Mouse (Mus musculus): ENCODE results near the gene Ropn1l. TPM values are rescaled to one million over a fixed set of nuclear protein-coding genes. Genes with fewer than 3 reads are reported as not detected.
A peak's percentile ranks its signal among the peaks of the same experiment; 100 is the strongest.

Ropn1l gene
- total RNA-seq (2012; rRNA removed) (0.96 and 1.3 TPM in 2 replicates), polyA plus RNA-seq (2012; ENCODE audit: insufficient read depth in 1 of 2, insufficient read length in 2 of 2, low read depth in 1 of 2, low replicate concordance in 2 of 2, missing spikeins in 1 of 2) (1 to 10 TPM in 1 of 2 experiments, not detected in 1; 1.7 TPM)

- Histone ChIP-seq H3K79me2 (ENCODE audit: control insufficient read depth, insufficient read depth, low read length, poor library complexity) (no peaks in the 10 kb centered on the region; the same call in 1 of the 2 replicates), H3K4me3 (ENCODE audit: control insufficient read depth in 1 of 2, insufficient read depth in 1 of 2, low read depth in 2 of 2, low read length in 2 of 2) (peak within 1 kb of the TSS; percentile 65 to 87), H3K36me3 (ENCODE audit: control insufficient read depth in 1 of 2, insufficient read depth in 2 of 2, low read length in 2 of 2) (peaks cover 0 to 25% of the 10 kb centered on the region in 2 experiments; a peak in 2 of 4 replicates), H3K9ac (ENCODE audit: control insufficient read depth, low read depth, low read length, poor library complexity, severe bottlenecking) (peak within 1 kb of the TSS; percentile 85), H3K4me1 (ENCODE audit: control insufficient read depth in 1 of 2, insufficient read depth in 2 of 2, low read length in 2 of 2) (peaks cover 9 to 28% of the 10 kb centered on the region in 2 experiments), H3K27me3 (ENCODE audit: control insufficient read depth in 1 of 2, insufficient read depth in 2 of 2, low read length in 2 of 2) (no peaks in the 10 kb centered on the region), H3K9me3 (replicated peaks; ENCODE audit: insufficient read depth, low read length) (no peaks in the 10 kb centered on the region), H3K27ac (ENCODE audit: control insufficient read depth, low read depth, low read length) (peak within 1 kb of the TSS; percentile 72)
- peak; percentile 95 for DNase-seq (ENCODE audit: low read depth, low spot score)
- TF ChIP-seq POLR2AphosphoS2 (IDR thresholded peaks at IDR 0.05; ENCODE audit: low read length) (peak; percentile 88), RAD21 (IDR thresholded peaks at IDR 0.05; ENCODE audit: low read depth, low read length) (no peak), BHLHE40 (IDR thresholded peaks at IDR 0.05; ENCODE audit: borderline replicate concordance, low read depth, low read length) (peak; percentile 84), USF1 (IDR thresholded peaks at IDR 0.05; ENCODE audit: low read depth, low read length) (no peak; the same call in 1 of the 2 replicates), TCF12 (IDR thresholded peaks at IDR 0.05; ENCODE audit: low read depth, low read length) (0 out of 2 replicates have a peak, but pooled peaks have one; percentile 47), NRF1 (IDR thresholded peaks at IDR 0.05; ENCODE audit: insufficient read depth, low read depth, low read length, poor library complexity, severe bottlenecking) (peak; percentile 99), MAZ (IDR thresholded peaks at IDR 0.05; ENCODE audit: low read depth, low read length) (peak; percentile 60; the same call in 1 of the 2 replicates), MEF2A (IDR thresholded peaks at IDR 0.05; ENCODE audit: extremely low read depth, insufficient replicate concordance, low read depth, low read length, poor library complexity, severe bottlenecking) (no peak), CTCF (IDR thresholded peaks at IDR 0.05 in 2 of 3, conservative IDR thresholded peaks at IDR 0.05 in 1 of 3; ENCODE audit: control insufficient read depth in 1 of 3, insufficient read depth in 1 of 3, low read depth in 2 of 3, low read length in 3 of 3, poor library complexity in 1 of 3, severe bottlenecking in 1 of 3) (no peak), CHD1 (IDR thresholded peaks at IDR 0.05; ENCODE audit: low read depth, low read length) (peak; percentile 52; the same call in 1 of the 2 replicates), MYC (IDR thresholded peaks at IDR 0.05; ENCODE audit: low read depth, low read length) (no peak), ZNF384 (IDR thresholded peaks at IDR 0.05; ENCODE audit: low read depth, low read length) (peak; percentile 86), JUND (IDR thresholded peaks at IDR 0.05; ENCODE audit: low read depth, low read length) (no peak), POLR2AphosphoS5 (IDR thresholded peaks at IDR 0.05; ENCODE audit: borderline replicate concordance, low read depth, low read length) (peak; percentile 86; the same call in 1 of the 2 replicates), GATA1 (IDR thresholded peaks at IDR 0.05; ENCODE audit: low read depth, low read length) (no peak), MXI1 (IDR thresholded peaks at IDR 0.05; ENCODE audit: low read depth, low read length) (peak; percentile 97), TBP (IDR thresholded peaks at IDR 0.05; ENCODE audit: low read depth, low read length) (no peak; the same call in 1 of the 2 replicates), ZKSCAN1 (IDR thresholded peaks at IDR 0.05; ENCODE audit: low read depth, low read length) (no peak), CHD2 (IDR thresholded peaks at IDR 0.05; ENCODE audit: low read length) (no peak), UBTF (IDR thresholded peaks at IDR 0.05; ENCODE audit: borderline replicate concordance, insufficient read depth, low read depth, low read length) (no peak), USF2 (IDR thresholded peaks at IDR 0.05; ENCODE audit: borderline replicate concordance in 1 of 2, insufficient read depth in 1 of 2, low read depth in 1 of 2, low read length in 2 of 2) (no peak), MAFK (IDR thresholded peaks at IDR 0.05; ENCODE audit: borderline replicate concordance, low read depth, low read length) (no peak), SMC3 (IDR thresholded peaks at IDR 0.05; ENCODE audit: low read depth, low read length) (peak; percentile 17; the same call in 1 of the 2 replicates), NELFE (IDR thresholded peaks at IDR 0.05; ENCODE audit: low read depth, low read length) (peak; percentile 84), ZMIZ1 (IDR thresholded peaks at IDR 0.05; ENCODE audit: low read depth, low read length) (peak; percentile 83), HCFC1 (IDR thresholded peaks at IDR 0.05; ENCODE audit: low read depth, low read length) (peak; percentile 72), POLR2A (IDR thresholded peaks at IDR 0.05; ENCODE audit: control insufficient read depth in 1 of 2, insufficient read depth in 1 of 2, low read depth in 1 of 2, low read length in 2 of 2, poor library complexity in 1 of 2) (peak; percentile 78 to 80), E2F4 (IDR thresholded peaks at IDR 0.05; ENCODE audit: borderline replicate concordance, low read depth, low read length) (no peak), KAT2A (conservative IDR thresholded peaks at IDR 0.05; ENCODE audit: low read depth, low read length) (no peak), RCOR1 (IDR thresholded peaks at IDR 0.05; ENCODE audit: low read depth, low read length) (no peak), ELF1 (IDR thresholded peaks at IDR 0.05; ENCODE audit: low read depth, low read length) (peak; percentile 81; the same call in 1 of the 2 replicates), ZC3H11A (IDR thresholded peaks at IDR 0.05; ENCODE audit: low read depth, low read length) (no peak), TAL1 (IDR thresholded peaks at IDR 0.05; ENCODE audit: low read length) (no peak), SIN3A (IDR thresholded peaks at IDR 0.05; ENCODE audit: low read length) (peak; percentile 98)
These were observed at the start of gene Ropn1l for GRCm38 (mm10) chr15:31453098-31453916. Ropn1l (minus strand) TSS chr15:31453737.

Measured in MEL (cell line).